Mouse (Mus musculus): ENCODE measurements around the gene Gpr88.

The Gpr88 gene

DNA sequence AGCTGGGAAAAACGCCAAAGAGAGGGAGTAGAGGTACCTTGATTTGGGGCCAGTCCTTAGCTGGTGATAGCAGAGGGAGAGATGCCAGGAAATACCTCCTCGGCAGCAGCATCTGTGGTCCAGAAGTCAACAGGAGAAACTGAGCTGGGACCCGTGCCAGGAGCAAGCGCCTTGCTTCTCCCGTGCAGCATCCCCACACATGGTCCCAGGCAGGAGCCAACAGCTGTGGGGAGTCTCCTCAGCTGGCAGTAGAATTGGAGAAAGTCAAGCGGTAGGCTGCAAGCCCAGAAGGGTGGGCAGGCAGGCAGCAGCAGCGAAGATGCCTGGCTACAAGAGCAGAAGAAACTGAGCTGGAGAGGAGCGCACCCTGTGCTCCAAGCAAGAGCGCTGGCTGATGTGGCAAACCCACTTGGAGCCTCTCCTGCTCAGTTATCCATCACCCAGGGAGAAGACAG, at the start of gene Gpr88:
TSS of gene Gpr88 (minus strand) at position 427 of the 455 bp plus-strand sequence.
- DNase-seq (ENCODE audit: low spot score) = peak; percentile 56

DNA sequence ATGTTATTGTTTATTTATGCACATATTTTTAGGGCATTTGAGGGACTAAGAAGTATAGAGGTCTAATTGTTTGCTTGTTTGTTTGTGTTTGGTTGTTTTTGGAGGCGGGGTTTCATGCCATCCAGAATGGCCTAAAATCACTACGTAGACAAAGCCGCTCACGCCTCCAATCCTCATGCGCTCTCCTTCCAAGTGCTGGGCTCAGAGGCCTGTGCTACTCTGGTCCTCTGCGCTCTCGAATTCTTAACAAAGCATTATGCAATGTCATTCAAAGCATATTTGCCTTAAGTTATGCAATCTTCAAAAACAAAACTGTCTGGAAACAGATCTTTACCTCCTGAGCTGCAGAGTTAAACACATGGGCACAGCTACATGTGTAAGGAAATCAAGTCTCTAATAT, 49.3 kb upstream of the Gpr88 start:
- peak; percentile 64 for DNase-seq (ENCODE audit: low spot score)

DNA sequence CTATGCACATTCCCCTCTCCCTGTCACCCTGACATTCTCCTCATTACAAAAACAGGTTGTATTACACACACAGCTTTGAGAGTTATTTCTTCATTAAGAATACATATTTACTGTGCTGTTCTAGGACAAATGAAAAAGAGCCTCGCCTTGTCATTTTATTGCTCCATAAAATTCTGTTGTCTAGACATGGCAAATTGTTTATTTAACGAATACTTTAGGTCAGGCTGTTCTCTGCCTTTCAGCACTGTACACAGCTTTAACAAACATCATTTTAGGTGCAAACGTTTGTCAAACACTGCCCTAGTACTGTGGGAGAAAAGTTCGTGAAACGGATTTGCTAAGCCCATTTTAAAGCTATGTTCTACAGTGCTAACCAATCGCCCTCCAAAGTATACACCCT, 48.5 kb upstream of the Gpr88 start:
- peak; percentile 32 for DNase-seq (ENCODE audit: low spot score)

DNA sequence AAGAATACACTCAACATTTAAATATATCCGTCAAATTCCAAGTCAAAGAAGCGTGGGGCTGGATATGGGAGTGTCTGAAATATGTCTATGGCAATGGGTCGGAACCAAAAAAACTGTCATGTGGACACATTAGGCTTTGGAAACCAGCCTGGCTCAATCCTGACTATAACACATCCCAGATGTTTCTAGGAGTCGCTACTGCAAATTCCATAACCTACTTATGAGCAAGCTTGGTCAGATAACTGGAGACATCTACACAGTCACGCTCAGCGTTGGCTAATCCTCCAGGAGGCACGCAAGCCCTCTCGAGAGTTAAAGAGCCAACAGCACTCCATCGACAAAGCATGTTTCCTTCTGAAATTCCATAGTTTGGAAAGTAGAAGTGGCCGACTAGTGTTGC, 45.4 kb upstream of the Gpr88 start:
- peak; percentile 20 for DNase-seq (ENCODE audit: low spot score)

DNA sequence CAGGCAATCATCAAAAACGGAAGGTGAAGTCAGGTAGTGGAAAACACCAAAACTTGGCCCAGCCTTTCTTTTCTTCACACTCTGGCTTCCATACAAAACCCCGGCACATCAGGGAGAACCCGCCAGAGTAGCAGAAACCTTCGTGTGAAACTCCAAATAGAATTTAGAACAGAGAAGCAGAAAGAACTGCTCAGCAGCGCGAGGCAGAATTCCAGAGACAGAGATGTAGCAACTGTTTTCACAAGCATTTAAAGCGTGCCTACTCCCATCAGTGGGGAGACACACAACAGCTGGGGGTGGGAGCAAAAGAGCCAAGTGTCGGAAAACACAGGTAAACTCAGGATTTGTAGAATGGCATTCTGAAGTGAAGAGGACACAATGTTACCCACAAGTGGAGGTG, 44.7 kb upstream of the Gpr88 start:
- no peak for DNase-seq (ENCODE audit: low spot score)

DNA sequence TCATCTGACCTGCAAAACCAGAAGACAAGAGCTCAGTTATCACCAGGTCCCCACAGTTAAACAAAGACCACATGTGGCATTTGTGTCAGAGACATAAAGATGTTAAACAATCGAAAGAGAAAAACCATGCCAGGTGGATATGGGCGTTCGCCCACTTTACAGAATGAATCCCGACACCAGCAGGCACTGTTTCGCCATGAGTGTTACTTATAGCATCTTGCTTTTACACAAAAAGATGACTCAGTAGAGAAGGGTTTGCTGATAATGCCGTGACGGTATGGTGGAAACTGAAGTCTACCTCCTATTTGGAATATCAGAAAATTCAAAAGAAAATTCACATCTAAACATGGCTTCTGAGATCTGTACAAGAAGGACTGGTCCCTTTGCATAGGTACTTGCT, 43.9 kb upstream of the Gpr88 start:
- DNase-seq (ENCODE audit: low spot score) = no peak

DNA sequence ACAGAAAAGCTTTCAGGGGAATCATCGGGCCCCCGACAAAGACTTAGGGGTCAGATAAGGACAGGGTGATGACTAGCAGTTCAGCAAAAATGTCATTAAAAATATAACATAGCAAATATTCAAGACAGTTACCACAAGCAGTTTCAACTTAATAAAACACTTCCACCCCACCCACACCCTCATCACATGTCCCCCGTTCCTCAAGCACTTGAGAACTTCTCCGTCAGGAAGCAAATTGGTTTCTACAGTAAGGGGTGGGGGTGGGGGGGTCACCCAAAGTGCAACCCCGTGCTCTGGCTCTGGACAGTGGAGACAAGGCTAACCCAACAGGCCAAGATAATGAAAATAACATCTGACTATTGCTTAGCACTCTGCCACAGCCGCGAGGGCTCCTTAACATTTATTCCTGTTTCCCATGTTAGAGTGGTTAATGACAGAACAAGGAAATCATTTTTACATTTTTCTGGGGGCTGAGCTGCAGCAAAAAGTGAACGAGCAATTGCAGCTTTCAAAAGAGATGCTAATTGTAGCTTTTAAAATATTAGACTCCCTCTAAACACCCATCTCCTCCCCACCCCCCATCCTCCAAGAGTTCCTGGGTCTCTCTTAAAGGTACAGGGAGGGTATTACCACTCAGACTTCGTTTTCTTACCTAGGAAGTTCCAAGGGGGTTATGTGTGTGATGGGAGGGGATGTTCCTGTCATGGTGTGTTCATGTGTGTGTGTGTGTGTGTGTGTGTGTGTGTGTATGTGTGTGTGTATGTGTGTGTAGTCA, 36.9 kb upstream of the Gpr88 start:
- no peak for DNase-seq (ENCODE audit: low spot score)

DNA sequence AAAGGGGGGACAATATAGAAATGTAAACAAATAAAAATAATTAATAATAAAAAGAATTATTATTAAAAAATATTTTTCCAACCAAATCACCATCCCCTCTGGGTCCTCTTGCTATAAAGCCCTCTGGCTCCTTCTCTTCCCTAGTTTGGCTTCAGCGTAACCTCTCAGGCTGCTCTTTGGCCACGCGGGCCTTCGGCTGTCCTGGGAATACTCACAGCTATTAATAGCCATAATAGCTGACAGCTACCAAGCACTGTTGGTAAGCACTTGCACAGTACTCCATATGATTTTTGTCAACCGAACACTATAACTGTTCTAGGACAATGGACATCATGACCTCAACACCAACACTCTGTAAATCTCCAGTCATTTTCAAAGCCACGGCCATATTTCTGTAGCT, 35.5 kb upstream of the Gpr88 start:
- no peak for DNase-seq (ENCODE audit: low spot score)

DNA sequence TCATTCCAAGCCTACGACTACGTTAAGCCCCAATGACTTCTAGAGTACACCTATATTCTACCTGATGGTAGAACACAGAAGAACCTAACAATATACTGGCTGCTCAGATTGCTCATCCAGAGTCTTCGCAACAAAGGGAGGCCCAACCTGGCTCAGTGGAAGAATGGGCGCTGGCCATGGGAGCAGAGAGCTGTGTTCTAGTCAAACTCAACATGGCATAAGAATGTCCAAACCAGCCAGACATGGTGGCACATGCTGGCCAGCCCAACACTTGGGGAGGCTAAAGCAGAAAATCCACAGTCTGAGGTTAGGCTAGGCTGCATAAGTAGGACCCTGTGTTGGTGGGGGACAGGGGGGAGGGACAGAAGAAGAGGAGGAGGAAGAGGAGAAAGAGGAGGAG, 31.4 kb upstream of the Gpr88 start:
- DNase-seq (ENCODE audit: low spot score) = no peak

DNA sequence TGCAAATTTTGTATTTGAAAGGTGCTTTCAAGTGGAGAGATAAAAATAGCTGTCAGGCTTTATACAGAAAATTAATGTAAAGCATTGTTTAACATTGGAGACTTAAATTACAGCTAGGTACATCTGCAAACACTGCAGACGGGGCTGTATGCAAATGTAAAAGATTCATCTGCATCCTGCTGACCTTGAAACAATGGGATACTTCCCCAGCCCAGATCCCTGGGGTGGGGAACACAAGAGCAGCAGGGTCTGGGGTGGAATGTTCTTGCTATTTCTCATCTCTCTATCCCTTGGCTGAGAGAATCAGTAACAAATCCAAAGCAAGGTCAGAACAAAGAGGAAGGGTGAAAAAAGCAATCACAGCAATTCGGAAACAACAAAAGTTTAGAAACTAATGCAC, 30.7 kb upstream of the Gpr88 start:
- DNase-seq (ENCODE audit: low spot score) = no peak

DNA sequence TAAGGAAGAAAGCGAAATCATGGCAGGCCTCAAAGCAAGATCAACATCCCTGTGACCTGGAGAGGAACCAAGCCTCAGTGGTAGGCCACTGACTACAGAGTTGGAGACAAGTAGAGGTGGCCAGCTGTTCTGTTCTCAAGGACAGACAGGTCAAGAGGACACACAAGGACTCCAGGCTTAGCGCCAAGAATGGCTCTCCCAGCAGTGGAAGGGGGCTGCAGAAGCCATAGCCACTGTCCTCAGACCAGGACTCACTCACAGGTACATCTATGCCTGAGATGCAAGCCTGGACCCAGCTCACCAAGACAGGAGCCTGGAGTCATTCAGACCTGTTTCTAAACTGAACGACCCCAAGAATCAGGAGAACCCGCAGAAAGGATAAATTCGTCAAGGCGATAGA, 28.4 kb upstream of the Gpr88 start:
- no peak for DNase-seq (ENCODE audit: low spot score)

DNA sequence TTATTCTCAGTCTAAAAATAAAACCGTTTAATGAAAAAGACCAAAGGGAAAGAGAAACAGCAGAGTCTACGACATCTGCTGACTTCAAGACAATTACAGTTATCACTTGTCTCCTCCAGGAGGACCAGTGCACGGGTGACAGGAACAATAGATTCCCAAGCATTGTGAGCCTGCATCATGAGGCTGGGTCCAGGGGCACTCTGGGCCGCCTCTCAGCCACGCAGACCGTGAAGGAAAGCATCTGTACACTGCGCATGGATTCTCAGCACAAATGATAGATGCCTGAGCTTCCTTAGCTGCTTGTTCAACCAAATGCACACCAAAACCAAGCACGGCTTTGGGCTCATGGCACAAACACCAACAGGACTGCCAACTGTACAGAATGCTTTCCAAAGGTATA, 23.8 kb upstream of the Gpr88 start:
- DNase-seq (ENCODE audit: low spot score) = no peak

DNA sequence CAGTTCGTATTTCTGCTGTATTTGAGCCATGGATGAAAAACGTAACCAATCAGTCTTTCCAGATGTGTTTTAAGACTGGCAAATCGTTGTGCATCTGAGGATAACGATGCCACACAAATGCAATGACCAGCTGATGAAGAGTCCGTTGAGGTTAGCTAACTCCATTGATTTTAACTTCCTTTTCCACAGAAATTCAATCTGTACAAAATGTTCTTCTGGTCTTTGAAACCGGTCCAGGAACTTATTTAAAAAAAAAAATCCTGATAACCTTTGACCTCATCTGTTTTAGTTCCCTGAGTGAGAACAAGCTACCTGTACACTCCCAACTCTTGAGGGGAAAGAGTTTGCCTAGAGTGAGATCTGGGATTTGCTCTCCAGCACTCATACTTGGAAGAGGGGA, 18.4 kb upstream of the Gpr88 start:
- DNase-seq (ENCODE audit: low spot score) = no peak

DNA sequence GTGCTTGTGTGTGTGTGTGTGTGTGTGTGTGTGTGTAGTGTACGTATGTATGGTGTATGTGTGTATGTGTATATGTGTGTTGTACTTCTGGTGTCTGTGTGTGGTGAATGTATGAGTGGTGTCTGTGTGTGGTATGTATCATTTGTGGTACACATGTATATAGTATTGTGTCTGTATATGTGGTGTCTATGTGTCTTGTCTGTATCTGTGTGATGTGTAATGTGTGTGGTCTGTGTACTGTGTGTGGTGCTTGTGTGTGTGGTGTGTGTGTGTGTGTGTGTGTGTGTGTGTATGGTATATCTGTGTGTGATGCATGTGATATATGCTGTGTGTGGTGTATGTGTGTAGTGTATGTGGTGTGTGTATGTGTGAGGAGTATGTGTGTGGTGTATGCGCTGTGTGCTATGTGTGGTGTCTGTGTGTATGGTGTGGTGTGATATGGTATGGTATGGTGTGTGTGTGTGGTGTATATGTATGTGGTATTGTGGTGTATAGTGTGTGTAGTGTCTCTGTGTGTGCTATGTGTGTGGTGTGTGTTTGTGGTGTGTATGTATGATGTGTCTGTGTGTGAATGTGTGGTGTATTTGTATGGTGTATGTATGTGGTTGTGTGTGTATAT, 13.8 kb upstream of the Gpr88 start:
- DNase-seq (ENCODE audit: low spot score) = no peak

DNA sequence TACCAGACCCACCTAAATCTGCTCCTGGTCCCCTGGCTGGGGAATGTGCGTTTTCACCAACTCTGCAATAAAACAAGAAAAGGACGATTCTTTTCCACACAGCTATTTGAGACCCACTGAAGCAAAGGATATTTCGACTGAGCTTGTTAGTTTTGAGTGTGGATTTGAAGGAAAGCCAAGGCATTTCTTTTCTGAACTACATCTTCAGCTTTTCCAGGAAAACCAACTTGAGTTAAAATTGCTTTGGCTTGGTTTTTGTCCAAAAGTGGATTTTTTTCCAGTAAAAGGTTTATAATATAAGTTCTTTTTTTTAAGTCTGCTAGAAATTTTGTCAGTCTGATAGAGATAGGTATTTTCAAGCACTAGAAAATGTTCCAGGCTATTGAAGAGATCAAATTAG, 13.1 kb upstream of the Gpr88 start:
- DNase-seq (ENCODE audit: low spot score) = no peak

DNA sequence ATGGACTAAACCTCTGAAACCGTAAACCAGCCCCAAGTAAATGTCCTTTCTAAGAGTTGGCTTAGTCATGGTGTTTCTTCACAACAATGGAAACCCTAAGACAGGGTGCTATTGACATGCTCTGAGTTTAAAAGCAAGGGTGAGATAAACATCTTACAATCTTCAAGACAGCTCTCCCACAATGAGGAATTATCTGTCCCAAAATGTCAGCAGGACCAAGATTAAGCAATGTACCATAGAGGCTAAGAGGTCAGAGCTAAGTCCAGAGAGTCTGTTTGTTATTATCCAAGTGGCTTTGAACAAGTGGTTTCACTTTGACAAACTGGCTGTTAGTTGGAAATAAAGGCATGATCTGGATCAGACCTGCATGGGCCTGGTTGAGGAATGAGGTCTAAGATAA, 10.7 kb upstream of the Gpr88 start:
- peak; percentile 59 for DNase-seq (ENCODE audit: low spot score)

DNA sequence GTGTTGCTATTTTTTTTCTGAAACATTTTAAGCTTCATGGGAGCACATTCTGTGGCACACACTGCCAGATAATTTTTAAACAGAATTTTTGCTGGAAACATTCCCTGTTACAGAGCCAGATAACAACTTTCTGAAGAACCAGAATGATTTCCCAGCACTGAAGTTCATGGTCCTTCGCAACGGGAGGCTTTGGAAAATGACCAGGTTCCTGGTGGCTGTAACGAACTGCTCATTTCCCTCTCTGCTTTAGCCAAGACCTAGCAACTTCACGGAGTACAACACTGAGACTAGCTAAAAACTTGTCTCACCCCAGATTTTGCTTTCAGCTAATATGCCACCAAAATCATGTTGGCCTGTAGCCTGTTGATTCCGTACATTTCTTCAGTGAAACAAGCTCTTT, 9.8 kb upstream of the Gpr88 start:
- DNase-seq (ENCODE audit: low spot score) = peak; percentile 53

DNA sequence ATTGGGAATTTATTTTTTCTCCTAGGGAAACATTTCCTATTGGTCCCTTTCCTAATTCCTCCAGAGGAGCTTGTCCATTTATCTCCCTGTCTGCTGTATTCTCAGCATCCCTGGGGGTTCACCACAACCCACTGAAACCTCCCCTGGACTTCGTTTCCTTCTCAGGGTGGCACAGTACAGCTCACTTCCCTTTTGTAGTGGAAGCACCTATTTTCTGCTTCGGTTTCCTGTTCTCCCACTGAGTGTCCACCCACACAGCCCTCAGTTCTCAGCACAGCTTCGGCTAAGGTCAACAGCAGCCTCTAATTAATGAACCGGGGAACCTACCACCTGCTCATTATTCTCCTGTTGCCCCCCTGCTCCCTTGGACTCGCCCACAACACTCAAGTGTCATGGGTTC, 2.8 kb upstream of the Gpr88 start:
- no peak for DNase-seq (ENCODE audit: low spot score)

DNA sequence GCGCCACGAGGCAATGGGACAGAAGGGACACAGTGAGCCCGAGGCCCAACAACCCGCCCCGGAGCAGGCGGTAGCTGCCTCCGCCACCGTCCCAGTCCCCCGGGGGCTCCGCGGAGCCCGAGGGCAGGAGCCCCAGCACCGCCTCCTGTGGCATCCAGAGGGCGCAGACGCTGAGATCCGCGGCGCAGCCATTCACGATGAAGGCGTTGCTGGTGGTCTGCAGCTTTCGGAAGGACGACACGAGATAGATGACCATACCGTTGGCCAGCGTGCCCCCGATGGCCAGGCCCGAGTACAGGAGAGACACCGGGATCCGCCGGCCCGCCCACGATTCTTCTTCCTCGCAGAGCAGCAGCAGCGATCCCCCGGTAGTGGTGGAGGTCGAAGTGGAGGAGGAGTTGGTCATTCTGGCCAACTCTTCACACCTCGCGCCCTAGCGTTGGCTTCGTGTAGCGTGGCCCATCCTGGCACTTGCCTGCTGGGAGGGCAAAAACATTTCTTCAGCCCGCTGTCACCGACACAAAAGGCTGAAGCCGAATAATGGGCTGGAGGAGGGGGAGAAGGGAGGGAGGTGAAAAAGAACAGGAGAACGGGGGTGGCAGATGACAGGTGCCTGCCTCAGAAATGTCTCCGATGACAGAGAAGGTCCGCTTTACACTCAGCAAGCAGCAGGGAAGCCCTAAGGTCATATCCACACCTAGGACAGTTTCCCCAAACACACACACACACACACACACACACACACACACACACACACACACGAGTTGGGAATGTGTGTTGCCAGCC, 855 bp downstream of the Gpr88 start:
- DNase-seq (ENCODE audit: low spot score) = no peak

DNA sequence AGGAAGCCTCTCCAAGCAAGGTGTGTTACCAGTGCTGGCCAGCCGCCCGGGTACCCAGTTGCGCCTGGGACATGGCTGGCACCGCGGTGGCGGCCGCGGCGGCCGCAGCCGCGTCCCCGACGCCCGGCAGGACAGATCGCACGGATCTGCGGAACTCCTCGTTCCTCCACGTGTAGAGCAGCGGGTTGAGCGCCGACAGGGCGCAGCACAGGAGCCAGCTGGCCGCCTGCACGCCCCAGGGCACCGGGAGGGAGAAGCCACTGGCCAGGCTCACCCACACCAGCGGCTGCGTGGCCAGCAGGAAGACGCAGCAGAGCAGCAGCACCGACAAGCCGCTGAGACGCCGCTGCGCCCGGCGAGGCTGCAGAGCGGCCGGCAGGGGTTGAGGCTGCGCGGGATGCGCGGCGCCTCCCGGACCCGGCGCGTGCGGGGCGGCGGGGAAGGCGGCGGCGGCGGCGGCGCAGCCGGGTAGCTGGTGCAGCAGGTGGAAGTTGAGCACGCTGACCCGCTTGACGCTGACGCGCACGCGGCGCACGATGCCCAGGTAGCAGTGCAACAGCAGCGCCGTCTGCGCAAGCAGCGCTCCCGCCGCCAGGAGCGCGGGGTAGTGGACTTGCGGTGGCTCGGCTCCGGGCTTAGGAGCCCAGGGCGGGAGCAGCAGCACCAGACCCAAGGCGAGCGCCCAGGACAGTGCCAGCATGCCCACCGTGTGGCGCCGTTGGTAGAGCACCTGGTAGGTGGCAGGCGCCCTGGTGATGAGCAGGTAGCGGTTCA, 1.6 kb downstream of the Gpr88 start:
- DNase-seq (ENCODE audit: low spot score) = peak; percentile 3

DNA sequence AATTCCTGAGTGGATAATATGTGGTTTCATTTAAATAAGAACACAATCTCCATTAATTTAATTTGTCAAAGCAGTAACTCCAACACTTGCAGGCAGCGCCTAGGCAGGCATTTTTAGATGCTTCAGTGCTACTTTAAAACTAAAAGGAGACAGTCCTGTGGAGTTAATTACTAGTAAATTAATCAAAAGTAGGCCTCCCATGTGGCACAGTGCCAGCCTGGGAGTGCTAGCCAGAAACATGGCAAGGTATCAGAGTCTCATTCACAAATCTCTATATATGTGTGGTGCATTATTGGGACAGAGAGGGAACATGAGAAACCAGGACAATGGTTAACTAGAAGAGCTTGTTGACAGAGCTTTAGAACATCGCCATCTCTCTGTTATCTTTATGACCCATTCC, 4.3 kb downstream of the Gpr88 start:
- no peak for DNase-seq (ENCODE audit: low spot score)

DNA sequence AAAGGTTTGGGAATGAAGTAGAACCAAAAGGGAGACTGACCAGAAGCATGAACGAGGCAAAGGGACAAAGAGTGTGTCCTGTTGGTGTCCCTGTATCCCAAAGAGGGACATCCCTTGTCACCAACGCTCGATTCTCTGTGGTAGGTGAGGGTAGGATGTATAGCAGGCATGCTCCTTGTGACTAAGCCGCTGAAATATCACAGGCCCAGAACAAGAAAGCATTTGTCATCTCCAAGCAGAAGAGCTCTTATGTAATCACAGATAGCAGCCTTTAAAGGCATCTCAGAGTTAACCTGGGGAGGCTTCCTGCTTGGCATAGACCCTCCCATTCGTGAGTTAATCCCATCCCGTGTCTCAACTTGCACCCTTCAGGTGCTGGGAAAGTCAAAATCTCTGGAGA, 8.8 kb downstream of the Gpr88 start:
- DNase-seq (ENCODE audit: low spot score) = no peak
